Mouse (Mus musculus): ENCODE measurements around the gene Cbfa2t3.

GRCm38 (mm10) chr8:122658807-122659160 is 40.1 kb downstream of the Cbfa2t3 start:
- no peak for TF ChIP-seq JUND (IDR thresholded peaks at IDR 0.05; ENCODE audit: low read depth, low read length)
- no peak for TF ChIP-seq GATA1 (IDR thresholded peaks at IDR 0.05; ENCODE audit: low read depth, low read length)
- no peak for TF ChIP-seq ZC3H11A (IDR thresholded peaks at IDR 0.05; ENCODE audit: low read depth, low read length)
- no peak for TF ChIP-seq NRF1 (IDR thresholded peaks at IDR 0.05; ENCODE audit: insufficient read depth, low read depth, low read length, poor library complexity, severe bottlenecking)
- TF ChIP-seq MAZ (IDR thresholded peaks at IDR 0.05; ENCODE audit: low read depth, low read length), result no peak
- no peak for TF ChIP-seq CTCF (IDR thresholded peaks at IDR 0.05 in 2 of 3, conservative IDR thresholded peaks at IDR 0.05 in 1 of 3; ENCODE audit: control insufficient read depth in 1 of 3, insufficient read depth in 1 of 3, low read depth in 2 of 3, low read length in 3 of 3, poor library complexity in 1 of 3, severe bottlenecking in 1 of 3)
- no peak for TF ChIP-seq RCOR1 (IDR thresholded peaks at IDR 0.05; ENCODE audit: low read depth, low read length)
- no peak; a peak in 1 of 4 replicates for TF ChIP-seq POLR2A (IDR thresholded peaks at IDR 0.05; ENCODE audit: control insufficient read depth in 1 of 2, insufficient read depth in 1 of 2, low read depth in 1 of 2, low read length in 2 of 2, poor library complexity in 1 of 2)
- TF ChIP-seq MAX (IDR thresholded peaks at IDR 0.05; ENCODE audit: low read length), result no peak
- no peak for TF ChIP-seq BHLHE40 (IDR thresholded peaks at IDR 0.05; ENCODE audit: borderline replicate concordance, low read depth, low read length)
- TF ChIP-seq NELFE (IDR thresholded peaks at IDR 0.05; ENCODE audit: low read depth, low read length), result no peak

All from MEL (cell line).